In the genomic region with DNA sequence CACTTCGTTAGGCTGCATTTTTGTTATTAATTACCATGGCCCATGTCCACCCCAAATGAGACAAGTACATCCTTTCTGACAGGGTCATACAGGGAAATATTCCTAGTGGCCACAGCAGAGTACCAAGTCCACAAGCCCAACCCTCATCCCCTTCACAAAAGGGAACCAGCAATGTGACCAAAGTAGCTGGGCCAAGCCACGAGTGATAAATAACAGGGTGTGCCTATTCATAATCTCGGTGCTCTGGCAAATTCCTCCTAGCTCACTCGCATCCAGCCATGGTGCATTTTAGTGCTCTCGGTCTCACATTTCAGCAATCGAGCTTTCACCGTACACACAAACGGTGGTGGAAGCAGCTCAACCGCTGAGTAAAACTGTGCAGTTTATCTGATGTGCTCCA, we compare ENCODE assay signal across 27 mouse cellular contexts.
A peak's percentile ranks its signal among the peaks of the same experiment; 100 is the strongest.
DNase-seq lines count a peak whose midpoint lies in the region; ATAC-seq lines count a peak whose summit lies in the region.
"Had no signal": no experiment of that assay in that cellular context is flagged by ENCODE, and none has a peak within 500 bp of the region (broad histone marks: within the 10 kb centered on the region; RNA-seq: fewer than 3 reads in every experiment).

No protein-coding gene starts in this region.

- H3K9me3 ChIP-seq in intestine, embryonic 15.5 days, result no peaks in the 10 kb centered on the region
- no peaks in the 10 kb centered on the region for H3K9me3 ChIP-seq in intestine, embryonic 16.5 days (ENCODE audit: control insufficient read depth, low read length)
- H3K9me3 ChIP-seq: embryonic facial prominence, embryonic 13.5 days; forebrain, embryonic 13.5 days; heart, embryonic 13.5 days; hindbrain, embryonic 12.5 days; limb, embryonic 10.5 days; midbrain, embryonic 13.5 days had no signal

- no peak overlapping the region for H3K4me3 ChIP-seq in intestine, embryonic 15.5 days (replicated peaks)
- H3K4me3 ChIP-seq in intestine, embryonic 16.5 days (ENCODE audit: low read length), result no peak overlapping the region
- H3K4me3 ChIP-seq: embryonic facial prominence, embryonic 13.5 days; forebrain, embryonic 13.5 days; heart, embryonic 13.5 days; hindbrain, embryonic 12.5 days; limb, embryonic 10.5 days; midbrain, embryonic 13.5 days had no signal

- ATAC-seq in intestine, embryonic 15.5 days, result peak; percentile 21; the same call in 1 of the 2 replicates
- no peak for ATAC-seq in intestine, embryonic 16.5 days
- peak; percentile 45 for ATAC-seq in megakaryocyte progenitor cell, adult 5-6 weeks (replicated peaks; ENCODE audit: poor library complexity)
- ATAC-seq: activated CD4-positive, CD25-positive, alpha-beta regulatory T cell, adult 4 months; forebrain, embryonic 13.5 days; lung, postnatal 0 days; midbrain, embryonic 13.5 days had no signal

- H3K4me1 ChIP-seq in intestine, embryonic 15.5 days (replicated peaks), result peaks cover 24% of the 10 kb centered on the region
- H3K4me1 ChIP-seq in intestine, embryonic 16.5 days (ENCODE audit: control insufficient read depth, insufficient read depth, low read length), result peaks cover 30% of the 10 kb centered on the region

- no peak overlapping the region for H3K4me2 ChIP-seq in intestine, embryonic 15.5 days (replicated peaks)
- no peak overlapping the region for H3K4me2 ChIP-seq in intestine, embryonic 16.5 days (ENCODE audit: low read depth, low read length)
- H3K4me2 ChIP-seq: embryonic facial prominence, embryonic 13.5 days; forebrain, embryonic 13.5 days; heart, embryonic 13.5 days; hindbrain, embryonic 12.5 days; midbrain, embryonic 13.5 days had no signal

- 37% methylated on average over 9 of the region's 9 CpGs for WGBS in intestine, embryonic 15.5 days
- 40% methylated on average over 9 of the region's 9 CpGs for WGBS in intestine, embryonic 16.5 days

- peak; percentile 14 for DNase-seq in Muller cell, postnatal 12 days (ENCODE audit: inconsistent ontology term)
- no peak for DNase-seq in urinary bladder, adult 18-20 months (ENCODE audit: low spot score in 2 of 2)
- no peak for DNase-seq in heart, adult 9 months (ENCODE audit: low spot score in 2 of 2)
- DNase-seq in lung, adult 18-20 months, result no peak
- DNase-seq: adrenal gland, adult 8-10 months; cerebellum, adult 11-12 months; cerebellum, postnatal 10 days; gastrocnemius, postnatal 10 days; heart, adult 18-20 months; heart, postnatal 14 days; kidney, adult 2 months; liver; right cerebral cortex, postnatal 14 days; spleen, adult 18-20 months had no signal

- 0 out of 2 replicates have a peak overlapping the region, but pooled peaks have one; percentile 32 for H3K27ac ChIP-seq in intestine, embryonic 15.5 days
- no peak overlapping the region for H3K27ac ChIP-seq in intestine, embryonic 16.5 days (ENCODE audit: low read length)
- H3K27ac ChIP-seq: embryonic facial prominence, embryonic 13.5 days; forebrain, embryonic 13.5 days; heart, embryonic 13.5 days; hindbrain, embryonic 12.5 days; kidney, postnatal 0 days; limb, embryonic 10.5 days; macrophage; midbrain, embryonic 13.5 days had no signal

- H3K9ac ChIP-seq in intestine, embryonic 15.5 days, result no peak overlapping the region
- H3K9ac ChIP-seq in intestine, embryonic 16.5 days (ENCODE audit: low read depth, low read length), result no peak overlapping the region
- H3K9ac ChIP-seq: embryonic facial prominence, embryonic 13.5 days; forebrain, embryonic 13.5 days; heart, embryonic 13.5 days; hindbrain, embryonic 12.5 days; midbrain, embryonic 13.5 days had no signal

- H3K27me3 ChIP-seq in intestine, embryonic 15.5 days (replicated peaks), result no peaks in the 10 kb centered on the region
- H3K27me3 ChIP-seq in intestine, embryonic 16.5 days (replicated peaks; ENCODE audit: control insufficient read depth, insufficient read depth, low read length), result no peaks in the 10 kb centered on the region
- H3K27me3 ChIP-seq: embryonic facial prominence, embryonic 13.5 days; forebrain, embryonic 13.5 days; heart, embryonic 13.5 days; hindbrain, embryonic 12.5 days; midbrain, embryonic 13.5 days had no signal

- H3K36me3 ChIP-seq in intestine, embryonic 15.5 days, result no peaks in the 10 kb centered on the region
- H3K36me3 ChIP-seq in intestine, embryonic 16.5 days (ENCODE audit: control insufficient read depth, insufficient read depth, low read length), result no peaks in the 10 kb centered on the region
- H3K36me3 ChIP-seq: embryonic facial prominence, embryonic 13.5 days; heart, embryonic 13.5 days; hindbrain, embryonic 12.5 days; limb, embryonic 10.5 days; midbrain, embryonic 13.5 days had no signal
